Mouse (Mus musculus) kidney, adult 2 months (tissue): ENCODE measurements at regions not wholly inside any gene's neighbourhood (a gene's known extent, or its start where the extent isn't known, plus 50 kb on each side); places are given as distances from the start of the nearest gene placed in this dataset.

Experiments used
- CTCF ChIP-seq: fragments of 200-500 bp; conservative IDR thresholded peaks from 2 replicates; pipeline ENCODE4 v1.5.1; 2011; ENCODE audit warnings: low read depth, mild to moderate bottlenecking, control low read depth, low read length, moderate library complexity, mixed read lengths; ENCODE audit not compliant: insufficient read depth, insufficient read length
- POLR2A ChIP-seq: fragments of 200-500 bp; IDR thresholded peaks from one replicate; pipeline ENCODE4 v1.6.1; 2011; ENCODE audit warnings: low read depth, low read length, control low read depth

DNA sequence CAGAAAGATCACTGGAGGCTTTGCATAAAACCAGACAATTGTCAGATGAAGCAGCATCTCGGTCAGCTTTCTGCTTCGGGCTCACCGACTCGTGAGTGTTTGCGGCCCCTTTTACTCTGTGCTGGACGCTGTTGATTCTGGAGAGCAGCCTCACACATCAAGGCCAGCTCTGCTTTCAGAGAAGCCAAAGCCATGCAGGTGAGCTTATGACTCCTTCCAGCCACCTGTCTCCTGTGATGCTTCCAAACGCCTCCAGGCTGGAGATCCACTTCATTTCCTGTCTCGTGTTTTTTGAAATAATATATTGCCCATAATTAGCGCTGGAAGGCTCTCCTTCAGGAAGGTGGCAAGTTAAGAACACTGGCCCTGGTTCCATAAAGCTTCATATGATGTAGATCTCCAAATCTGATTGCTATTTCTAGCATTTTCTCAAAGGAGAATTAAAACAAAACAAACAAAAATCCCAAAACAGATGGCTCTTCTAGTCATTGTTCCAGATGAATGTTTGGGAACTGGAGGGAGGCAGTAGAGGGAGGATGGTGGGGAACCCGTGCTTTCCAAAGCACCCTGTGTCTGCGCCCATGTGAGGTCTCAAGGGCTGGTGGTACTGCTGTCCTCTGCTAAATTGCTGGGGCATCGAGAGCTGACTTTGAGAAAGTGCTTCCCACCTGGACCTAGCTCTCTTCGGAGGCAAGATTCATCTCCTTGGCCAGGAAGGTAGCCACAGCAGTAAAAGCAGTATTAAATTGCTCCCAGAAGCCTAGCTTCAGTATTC is 593.9 kb upstream of the Gm19410 start:
- TF ChIP-seq CTCF, result no peak
- TF ChIP-seq POLR2A, result no peak
